Mouse (Mus musculus) C2C12 (cell line): ENCODE results near the gene Zfp619. TPM values are rescaled to one million over a fixed set of nuclear protein-coding genes. Genes with fewer than 3 reads are reported as not detected.
A peak's percentile ranks its signal among the peaks of the same experiment; 100 is the strongest.

Source experiments
- H3K27me3 ChIP-seq: one replicate; pipeline ENCODE4 v1.6.1; 2011; ENCODE audit not compliant: control insufficient read depth, insufficient read depth, insufficient read length
- H3K36me3 ChIP-seq: one replicate; pipeline ENCODE4 v1.6.1; 2011; ENCODE audit not compliant: control insufficient read depth, insufficient read depth
- H3K4me3 ChIP-seq: one replicate; pipeline ENCODE4 v1.5.1; 2011; ENCODE audit warnings: mild to moderate bottlenecking, control low read depth; ENCODE audit not compliant: poor library complexity, insufficient read depth, severe bottlenecking
- H3K79me2 ChIP-seq: one replicate; pipeline ENCODE4 v1.6.1; 2011; ENCODE audit not compliant: control insufficient read depth, insufficient read depth
- H3K79me3 ChIP-seq: one replicate; pipeline ENCODE4 v1.6.1; 2011; ENCODE audit warnings: low read depth, control low read depth
- H3ac ChIP-seq: one replicate; pipeline ENCODE3; 2011; ENCODE audit warnings: low read depth; ENCODE audit not compliant: control insufficient read depth, insufficient read length
- CEBPB ChIP-seq: IDR thresholded peaks from one replicate; pipeline ENCODE4 v1.6.1; 2011; ENCODE audit warnings: low read depth, mild to moderate bottlenecking, control low read depth, moderate library complexity
- CTCF ChIP-seq: IDR thresholded peaks from one replicate; pipeline ENCODE4 v1.5.1; 2011; ENCODE audit not compliant: control insufficient read depth, insufficient read depth, insufficient read length
- FOSL1 ChIP-seq: IDR thresholded peaks from one replicate; pipeline ENCODE4 v1.8.0; 2011; ENCODE audit warnings: mild to moderate bottlenecking, low read length; ENCODE audit not compliant: poor library complexity, insufficient read depth, severe bottlenecking
- MAX ChIP-seq: IDR thresholded peaks from one replicate; pipeline ENCODE4 v1.6.1; 2011; ENCODE audit warnings: mild to moderate bottlenecking, control low read depth
- MYOD1 ChIP-seq: IDR thresholded peaks from one replicate; pipeline ENCODE4 v1.6.1; 2011; ENCODE audit warnings: low read depth; ENCODE audit not compliant: control insufficient read depth, insufficient read length
- MYOG ChIP-seq: IDR thresholded peaks from one replicate; pipeline ENCODE4 v1.6.1; 2011; ENCODE audit not compliant: control insufficient read depth, insufficient read length; ENCODE audit errors: extremely low read depth
- USF1 ChIP-seq: IDR thresholded peaks from one replicate; pipeline ENCODE4 v1.6.1; 2011; ENCODE audit warnings: low read depth, mild to moderate bottlenecking, control low read depth, moderate library complexity
- long read RNA-seq, 2 experiments: library from polyadenylated mRNA; unstranded; transcript quantifications; one replicate each; pipeline ENCODE4 v2.0.0; 2019 to 2020
- polyA plus RNA-seq: library from polyadenylated mRNA; unstranded; fragments of >200 nt; fragmentation: generic; extraction: Trizol; gene quantifications from one replicate; pipeline ENCODE4 v1.2.1, GENCODE M21; 2012; ENCODE audit warnings: missing spikeins

The Zfp619 gene
- 0.20 TPM for polyA plus RNA-seq
- long read RNA-seq, experiment 1 = 0 reads
- long read RNA-seq, experiment 2, partial matches to known transcripts = 1 of 4 reads
- long read RNA-seq, experiment 2, other reads (novel, unspliced or antisense) = 3 of 4 reads

GRCm38 (mm10) chr7:39517616-39518177, at the start of gene Zfp619:
TSS of gene Zfp619 (plus strand) at chr7:39517766.
- TF ChIP-seq FOSL1 = no peak
- TF ChIP-seq CTCF = peak; percentile 15
- H3K79me3 ChIP-seq = no peaks in the 10 kb centered on the region
- peak within 1 kb of the TSS; percentile 99 for H3ac ChIP-seq
- no peaks in the 10 kb centered on the region for H3K79me2 ChIP-seq
- H3K36me3 ChIP-seq = no peaks in the 10 kb centered on the region
- no peaks in the 10 kb centered on the region for H3K27me3 ChIP-seq
- peak within 1 kb of the TSS; percentile 37 for H3K4me3 ChIP-seq

GRCm38 (mm10) chr7:39479013-39479412, 38.6 kb upstream of the Zfp619 start:
- no peak for TF ChIP-seq MYOD1
- no peak for TF ChIP-seq MYOG
- no peak for TF ChIP-seq CEBPB
- no peak for TF ChIP-seq USF1
- no peak for TF ChIP-seq CTCF
- no peak for TF ChIP-seq FOSL1
- no peak for TF ChIP-seq MAX
- Histone ChIP-seq H3ac (no peak overlapping the region), H3K36me3 (no peaks in the 10 kb centered on the region), H3K4me3 (no peak overlapping the region), H3K27me3 (no peaks in the 10 kb centered on the region), H3K79me2 (no peaks in the 10 kb centered on the region), H3K79me3 (no peaks in the 10 kb centered on the region)

GRCm38 (mm10) chr7:39484384-39484783, 33.2 kb upstream of the Zfp619 start:
- Histone ChIP-seq H3ac (no peak overlapping the region), H3K36me3 (no peaks in the 10 kb centered on the region), H3K79me2 (no peaks in the 10 kb centered on the region), H3K4me3 (no peak overlapping the region), H3K27me3 (no peaks in the 10 kb centered on the region), H3K79me3 (no peaks in the 10 kb centered on the region)
- TF ChIP-seq USF1 = no peak

GRCm38 (mm10) chr7:39487159-39487853, 30.3 kb upstream of the Zfp619 start:
- H3ac ChIP-seq = peak overlapping the region; percentile 15
- no peak overlapping the region for H3K4me3 ChIP-seq
- TF ChIP-seq MYOG (no peak), CTCF (no peak), MAX (no peak), FOSL1 (no peak), CEBPB (no peak), USF1 (no peak), MYOD1 (no peak)
- no peaks in the 10 kb centered on the region for H3K79me2 ChIP-seq
- H3K79me3 ChIP-seq = no peaks in the 10 kb centered on the region
- H3K27me3 ChIP-seq = no peaks in the 10 kb centered on the region
- no peaks in the 10 kb centered on the region for H3K36me3 ChIP-seq

DNA sequence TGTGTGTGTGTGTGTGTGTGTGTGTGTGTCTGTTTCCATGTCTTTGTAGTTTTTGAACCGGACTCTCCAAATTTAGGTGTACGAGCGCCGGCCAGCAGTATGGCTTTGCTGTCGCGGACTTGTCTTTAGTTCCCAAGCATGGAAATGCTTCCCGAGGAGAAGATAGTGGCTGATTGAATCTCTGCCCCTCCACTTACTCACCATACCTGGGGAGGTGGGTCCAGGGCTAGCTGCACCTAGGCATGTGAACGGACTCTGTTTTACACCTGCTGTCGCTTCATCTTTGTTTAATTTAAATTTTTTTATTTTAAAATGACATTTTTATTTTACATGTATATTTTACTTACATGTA, 29.7 kb upstream of the Zfp619 start:
- Histone ChIP-seq H3K79me2 (no peaks in the 10 kb centered on the region), H3K27me3 (no peaks in the 10 kb centered on the region), H3K79me3 (no peaks in the 10 kb centered on the region), H3K36me3 (no peaks in the 10 kb centered on the region), H3K4me3 (no peak overlapping the region), H3ac (no peak overlapping the region)
- no peak for TF ChIP-seq FOSL1
- no peak for TF ChIP-seq USF1

DNA sequence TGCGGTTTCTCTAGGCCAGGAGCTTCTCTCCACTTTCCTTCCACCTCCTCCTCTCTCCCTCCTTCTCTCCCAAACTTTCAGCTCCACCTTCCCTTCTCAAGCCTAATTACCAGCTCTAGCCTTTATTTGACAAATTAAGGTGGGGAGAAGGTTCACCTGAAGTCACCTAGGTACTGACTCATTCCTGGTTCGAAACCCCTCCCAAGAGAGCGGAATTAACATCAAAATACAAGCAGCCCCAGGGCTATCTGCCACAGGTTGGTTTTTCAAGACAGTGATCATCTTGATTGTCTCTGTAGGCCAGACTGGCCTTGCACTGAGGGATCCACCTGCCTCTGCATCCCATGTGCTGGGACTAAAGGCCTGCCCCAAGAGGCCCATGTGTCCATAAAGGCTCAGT, 22.9 kb upstream of the Zfp619 start:
- Histone ChIP-seq H3K36me3 (no peaks in the 10 kb centered on the region), H3K79me3 (no peaks in the 10 kb centered on the region), H3K4me3 (no peak overlapping the region), H3ac (no peak overlapping the region), H3K27me3 (no peaks in the 10 kb centered on the region), H3K79me2 (no peaks in the 10 kb centered on the region)
- TF ChIP-seq USF1 (no peak), MYOG (no peak)

DNA sequence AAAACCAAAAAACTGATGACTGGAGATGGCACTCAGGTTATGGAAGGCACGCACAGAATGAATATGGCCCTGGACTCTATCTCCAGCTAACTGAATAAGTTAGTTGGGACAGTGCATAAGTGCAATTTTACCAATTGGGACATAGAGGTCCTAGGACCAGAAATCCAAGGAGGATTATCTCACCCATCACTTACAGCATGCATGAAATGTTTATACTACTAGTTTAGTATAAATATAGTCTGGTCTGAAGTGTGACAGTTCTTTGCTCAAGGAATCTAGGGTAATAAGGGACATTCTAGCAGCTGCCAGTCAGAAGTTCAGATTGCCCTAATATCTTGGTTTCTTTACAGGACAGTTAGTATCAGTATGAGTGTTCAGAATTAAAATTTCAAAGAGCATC, 13.5 kb upstream of the Zfp619 start:
- H3ac ChIP-seq = no peak overlapping the region
- TF ChIP-seq FOSL1 (no peak), CTCF (no peak), MYOD1 (no peak), CEBPB (no peak), MAX (no peak), MYOG (no peak), USF1 (no peak)

More for the DNA sequence above, 13.5 kb upstream of the Zfp619 start:
- no peaks in the 10 kb centered on the region for H3K36me3 ChIP-seq
- H3K4me3 ChIP-seq = no peak overlapping the region
- H3K79me3 ChIP-seq = no peaks in the 10 kb centered on the region
- no peaks in the 10 kb centered on the region for H3K79me2 ChIP-seq
- H3K27me3 ChIP-seq = no peaks in the 10 kb centered on the region
